Mouse (Mus musculus) embryo, embryonic 10 days (tissue): Measurements from ENCODE around the gene Gzmk.

Experiments used
- DNase-seq: peaks from one replicate; pipeline ENCODE4 v3.0.0-alpha.2; 2015; ENCODE audit warnings: low spot score

Gzmk gene

GRCm38 (mm10) chr13:113202184-113202583, 23.5 kb downstream of the Gzmk start:
- DNase-seq: no peak

- DNase-seq: no peak
Observed at GRCm38 (mm10) chr13:113201631-113202030, 24.1 kb downstream of the Gzmk start.

GRCm38 (mm10) chr13:113200726-113201125, 25.0 kb downstream of the Gzmk start:
- DNase-seq: no peak

- no peak for DNase-seq
Observed at GRCm38 (mm10) chr13:113199331-113199730, 26.4 kb downstream of the Gzmk start.

- DNase-seq: no peak
Observed at GRCm38 (mm10) chr13:113197872-113198502, 27.7 kb downstream of the Gzmk start.

- no peak for DNase-seq
Observed at GRCm38 (mm10) chr13:113196808-113197674, 28.7 kb downstream of the Gzmk start.

GRCm38 (mm10) chr13:113183720-113184119, 42.0 kb downstream of the Gzmk start:
- no peak for DNase-seq

- DNase-seq: no peak
Observed at GRCm38 (mm10) chr13:113183310-113183709, 42.4 kb downstream of the Gzmk start.

GRCm38 (mm10) chr13:113174162-113174561, 51.5 kb downstream of the Gzmk start:
- DNase-seq: no peak

GRCm38 (mm10) chr13:113170256-113170655, 55.5 kb downstream of the Gzmk start:
- no peak for DNase-seq

GRCm38 (mm10) chr13:113168018-113168534, 57.6 kb downstream of the Gzmk start:
- no peak for DNase-seq

GRCm38 (mm10) chr13:113164252-113165005, 61.3 kb downstream of the Gzmk start:
- DNase-seq: no peak

- no peak for DNase-seq
Observed at GRCm38 (mm10) chr13:113151556-113151955, 74.2 kb downstream of the Gzmk start.

GRCm38 (mm10) chr13:113139597-113139996, 86.1 kb downstream of the Gzmk start:
- DNase-seq: no peak

- peak; percentile 11 for DNase-seq
Observed at GRCm38 (mm10) chr13:113129974-113130373, 95.7 kb downstream of the Gzmk start.
